Mouse (Mus musculus) adrenal gland, adult 2 months (tissue): ENCODE data around the gene Sla2. TPM values are rescaled to one million over a fixed set of nuclear protein-coding genes. Genes with fewer than 3 reads are reported as not detected.
"Not testable (repeated sequence)": the region's sequence is repeated elsewhere in the genome, so short reads cannot be mapped to it uniquely, and the experiment has no call there.

ENCODE experiments used
- DNase-seq: peaks from one replicate; pipeline ENCODE4 v3.0.0; 2021
- polyA plus RNA-seq: library from polyadenylated mRNA; depleted of rRNA; stranded (reverse); fragments of >200 nt; gene quantifications from 2 replicates; pipeline ENCODE4 v1.2.3, GENCODE M21; 2012; rRNA removed
- total RNA-seq, 2 experiments: library from RNA; stranded (reverse); gene quantifications; 2 replicates each; pipeline ENCODE4 v1.2.3; 2021

The Sla2 gene
- total and polyA plus RNA-seq, 3 experiments: 0.09 TPM; not detected in 2

DNA sequence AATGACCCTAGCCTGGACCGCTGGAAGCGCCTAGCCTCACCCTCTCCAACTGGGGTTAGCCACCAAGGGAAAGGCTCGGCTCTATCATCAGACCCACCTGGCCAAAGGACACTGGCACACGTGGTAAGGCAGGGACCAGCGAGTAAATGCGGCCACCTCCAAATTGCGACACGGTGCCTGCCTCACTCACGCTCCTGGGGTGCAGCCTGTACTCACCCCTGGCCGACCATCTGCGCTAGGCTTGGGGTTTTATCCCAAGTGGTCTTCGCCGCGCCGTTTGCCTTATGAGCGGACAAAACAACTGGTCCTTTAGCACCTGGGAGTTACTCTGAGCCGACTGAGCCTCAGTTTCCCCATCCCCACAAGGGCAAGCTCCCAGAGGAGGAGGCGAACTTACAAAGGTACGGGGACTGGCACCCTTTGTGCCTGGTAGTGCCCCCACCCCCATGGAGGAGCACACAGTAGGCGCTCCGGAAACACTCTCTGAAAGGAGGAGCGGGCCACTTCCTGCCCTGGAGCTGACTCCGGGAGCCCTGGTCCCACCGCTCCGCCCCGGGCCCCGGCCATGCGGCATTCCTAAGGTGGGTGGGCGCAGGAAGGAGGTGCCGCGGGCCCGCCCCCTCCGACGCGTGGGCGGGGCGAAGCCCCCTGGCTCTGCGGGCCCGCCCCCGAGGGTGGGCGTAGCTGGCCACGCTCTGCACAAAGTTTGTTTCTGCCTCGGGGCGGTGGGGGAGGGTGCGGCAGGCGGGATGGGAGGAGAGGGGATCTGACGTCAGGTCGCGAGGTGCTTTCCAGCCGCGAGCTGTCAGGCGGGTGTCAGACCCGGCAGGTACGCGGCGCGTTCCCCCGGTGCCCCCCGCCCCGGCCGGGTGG is 47.4 kb downstream of the Sla2 start, which contains the start of gene Tgif2:
TSS of gene Tgif2 (plus strand) at position 689 of the 873 bp plus-strand sequence.
- DNase-seq: peak; percentile 67

DNA sequence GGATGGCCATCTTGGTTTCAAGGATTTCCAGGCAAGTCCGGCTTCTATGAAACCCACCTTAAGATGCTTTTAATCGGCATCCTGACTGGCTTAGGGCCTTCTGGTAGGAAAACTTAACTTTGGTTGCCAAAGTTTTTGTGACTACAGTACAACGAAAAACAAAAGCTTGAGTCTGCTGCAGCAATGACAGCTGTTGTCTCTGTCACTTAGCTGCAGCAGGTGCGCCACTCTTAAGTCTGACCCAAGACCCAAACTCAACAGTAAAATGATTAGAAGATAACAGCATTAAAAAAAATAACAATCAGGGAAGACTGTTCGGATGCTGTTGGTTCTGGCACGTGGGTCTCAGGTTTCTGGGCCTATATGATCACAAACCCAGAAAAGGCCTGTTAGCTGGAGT is 48.2 kb downstream of the Sla2 start:
- no peak for DNase-seq

- no peak for DNase-seq
Observed at GRCm38 (mm10) chr2:156834336-156834735, 52.7 kb downstream of the Sla2 start.

DNA sequence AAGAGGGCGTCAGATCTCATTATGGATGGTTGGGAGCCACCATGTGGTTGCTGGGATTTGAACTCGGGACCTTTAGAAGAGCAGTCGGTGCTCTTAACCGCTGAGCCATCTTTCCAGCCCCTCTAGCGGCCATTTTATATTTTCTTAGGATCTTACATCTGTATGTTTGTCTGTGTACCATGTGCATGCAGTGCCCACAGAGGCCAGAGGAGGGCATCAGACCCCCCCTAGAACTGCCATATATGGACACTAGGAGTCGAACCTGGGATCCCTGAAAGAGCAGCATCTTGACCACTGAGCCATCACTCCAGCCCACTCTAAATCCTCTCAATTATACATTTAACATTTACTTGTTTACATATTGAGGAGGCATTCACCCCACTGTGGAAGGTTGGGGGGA is 61.9 kb downstream of the Sla2 start:
- not testable (repeated sequence) for DNase-seq

Other genes starting within 250 kb of the Sla2 start
- 10 to 100 TPM; 74.9 to 85.2 TPM for gene Myl9, start 111.8 kb downstream of the Sla2 start, total RNA-seq
- gene Myl9, start 111.8 kb downstream of the Sla2 start, polyA plus RNA-seq: 44.0 and 48.0 TPM in 2 replicates
- gene Tgif2, start 47.2 kb downstream of the Sla2 start, total RNA-seq: 1 to 10 TPM; 1.8 to 4.3 TPM
- gene Tgif2, start 47.2 kb downstream of the Sla2 start, polyA plus RNA-seq: 5.5 and 8.5 TPM in 2 replicates
- gene 4930518I15Rik, start 29.2 kb downstream of the Sla2 start, total RNA-seq: 1 to 10 TPM; 2.5 to 3.4 TPM
- 0.68 and 0.98 TPM in 2 replicates for gene 4930518I15Rik, start 29.2 kb downstream of the Sla2 start, polyA plus RNA-seq
- 100 to 1,000 TPM; 285 to 311 TPM for gene Rab5if, start 24.1 kb downstream of the Sla2 start, total RNA-seq
- gene Rab5if, start 24.1 kb downstream of the Sla2 start, polyA plus RNA-seq: 324 and 358 TPM in 2 replicates
- gene Ndrg3, start 104.9 kb upstream of the Sla2 start, total RNA-seq: 10 to 100 TPM; 68.0 to 72.5 TPM
- gene Ndrg3, start 104.9 kb upstream of the Sla2 start, polyA plus RNA-seq: 37.7 and 41.7 TPM in 2 replicates
- gene Dsn1, start 120.0 kb upstream of the Sla2 start, total RNA-seq: 1 to 10 TPM; 4.1 to 6.3 TPM
- 0.76 and 0.77 TPM in 2 replicates for gene Dsn1, start 120.0 kb upstream of the Sla2 start, polyA plus RNA-seq
- gene Soga1, start 192.1 kb upstream of the Sla2 start, total RNA-seq: 10 to 100 TPM; 30.9 to 36.6 TPM
- gene Soga1, start 192.1 kb upstream of the Sla2 start, polyA plus RNA-seq: 31.1 and 33.1 TPM in 2 replicates
- gene Tldc2, start 199.9 kb upstream of the Sla2 start, total RNA-seq: not detected
- gene Tldc2, start 199.9 kb upstream of the Sla2 start, polyA plus RNA-seq: 0.19 TPM in 1 of 2 replicates, not detected in the other
- 10 to 100 TPM; 23.0 to 26.8 TPM for gene Samhd1, start 248.1 kb upstream of the Sla2 start, total RNA-seq
- gene Samhd1, start 248.1 kb upstream of the Sla2 start, polyA plus RNA-seq: 11.7 and 13.4 TPM in 2 replicates